Mouse (Mus musculus): ENCODE results near the gene Lcat. TPM values are rescaled to one million over a fixed set of nuclear protein-coding genes. Genes with fewer than 3 reads are reported as not detected.
"Not testable (repeated sequence)": the region's sequence is repeated elsewhere in the genome, so short reads cannot be mapped to it uniquely, and the experiment has no call there.

Lcat gene
- 0.41 and 0.50 TPM in 2 replicates for polyA plus RNA-seq (2015; fragmentation: Nextera tagmentation; extraction: Ambion mirVana)

DNA sequence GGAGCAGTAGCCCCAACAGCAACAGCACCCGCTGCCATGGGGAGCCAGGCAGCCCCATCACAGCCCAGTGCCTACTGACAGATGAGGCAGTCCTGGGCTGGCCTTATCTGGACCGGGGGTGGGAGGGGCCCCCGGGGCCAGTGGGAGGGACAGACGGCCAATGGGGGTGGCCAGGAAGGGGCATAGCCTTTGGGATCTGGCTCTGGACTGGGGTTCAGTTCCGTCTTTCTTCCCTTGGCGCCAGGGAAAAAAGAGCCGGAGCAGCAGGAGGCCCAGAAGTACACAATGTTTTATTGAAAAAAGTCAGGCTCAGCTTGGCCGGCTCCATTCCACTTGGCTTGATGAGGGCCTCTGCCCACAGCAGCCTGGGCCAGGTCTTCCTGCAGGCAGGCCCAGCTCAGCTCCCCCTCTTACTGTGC, at the start of gene Lcat:
Gene Lcat (minus strand): TSS at position 62 of the 419 bp plus-strand sequence.
- Histone ChIP-seq H3K4me1 (peaks cover under 1% of the 10 kb centered on the region), H3K27me3 (no peaks in the 10 kb centered on the region), H3K9me3 (no peaks in the 10 kb centered on the region), H3K4me3 (no peak within 1 kb of the TSS), H3K36me3 (no peaks in the 10 kb centered on the region), H3K4me2 (replicated peaks) (no peak within 1 kb of the TSS), H3K27ac (replicated peaks) (no peak within 1 kb of the TSS), H3K9ac (replicated peaks) (no peak within 1 kb of the TSS)
- no peak; the same call in 1 of the 2 replicates for ATAC-seq (replicated peaks)
- 48% methylated on average over 8 of the region's 8 CpGs for WGBS

DNA sequence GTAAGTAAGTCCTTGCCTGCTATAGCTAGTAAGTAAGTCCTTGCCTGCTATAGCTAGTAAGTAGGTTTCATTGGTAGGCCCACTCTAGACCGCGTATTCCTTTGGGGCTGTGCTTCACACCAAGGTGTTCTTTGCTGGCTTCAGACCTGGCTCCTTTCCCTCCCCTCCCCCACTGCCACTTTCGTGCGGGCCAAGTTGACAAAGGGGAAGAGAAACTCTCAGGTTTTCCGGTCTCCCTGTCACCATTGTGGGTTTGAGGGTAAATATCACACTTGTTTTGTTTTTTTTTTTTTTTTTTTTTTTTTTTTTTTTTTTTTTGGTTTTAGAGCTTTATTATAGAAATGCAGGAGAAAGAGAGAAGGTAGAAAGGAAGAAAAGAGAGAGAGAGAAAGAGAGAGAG, 49.3 kb upstream of the Lcat start:
- Histone ChIP-seq H3K27ac (replicated peaks) (no peak overlapping the region), H3K4me3 (no peak overlapping the region), H3K36me3 (no peaks in the 10 kb centered on the region), H3K27me3 (no peaks in the 10 kb centered on the region), H3K4me2 (replicated peaks) (no peak overlapping the region), H3K4me1 (0 out of 2 replicates have a peak, but pooled peaks cover 3% of the 10 kb centered on the region), H3K9me3 (no peaks in the 10 kb centered on the region), H3K9ac (replicated peaks) (no peak overlapping the region)
- no peak for ATAC-seq (replicated peaks)
- WGBS, result 64% methylated on average over 5 of the region's 5 CpGs

GRCm38 (mm10) chr8:105991546-105991945, 48.4 kb upstream of the Lcat start:
- H3K27ac ChIP-seq (replicated peaks), result no peak overlapping the region
- H3K9me3 ChIP-seq, result no peaks in the 10 kb centered on the region
- no peak overlapping the region for H3K4me2 ChIP-seq (replicated peaks)
- no peaks in the 10 kb centered on the region for H3K36me3 ChIP-seq
- H3K9ac ChIP-seq (replicated peaks), result no peak overlapping the region
- H3K27me3 ChIP-seq, result no peaks in the 10 kb centered on the region
- no peak overlapping the region for H3K4me3 ChIP-seq
- H3K4me1 ChIP-seq, result 0 out of 2 replicates have a peak, but pooled peaks cover 3% of the 10 kb centered on the region
- WGBS, result 85% methylated on average over 2 of the region's 2 CpGs
- no peak for ATAC-seq (replicated peaks)

GRCm38 (mm10) chr8:105990856-105991387, 47.7 kb upstream of the Lcat start, which contains the start of gene Dus2:
Gene Dus2, plus strand, starts transcription at chr8:105991337.
- Histone ChIP-seq H3K4me2 (replicated peaks) (no peak within 1 kb of the TSS; the same call in 1 of the 2 replicates), H3K36me3 (no peaks in the 10 kb centered on the region), H3K4me1 (0 out of 2 replicates have a peak, but pooled peaks cover 3% of the 10 kb centered on the region), H3K27me3 (no peaks in the 10 kb centered on the region), H3K9me3 (no peaks in the 10 kb centered on the region), H3K27ac (replicated peaks) (no peak within 1 kb of the TSS), H3K9ac (replicated peaks) (no peak within 1 kb of the TSS), H3K4me3 (no peak within 1 kb of the TSS)
- 8% methylated on average over 15 of the region's 15 CpGs for WGBS
- ATAC-seq (replicated peaks), result peak; percentile 48; the same call in 1 of the 2 replicates

GRCm38 (mm10) chr8:105988546-105988945, 45.4 kb upstream of the Lcat start:
- no peak overlapping the region for H3K4me2 ChIP-seq (replicated peaks)
- 0 out of 2 replicates have a peak, but pooled peaks cover 3% of the 10 kb centered on the region for H3K4me1 ChIP-seq
- H3K9me3 ChIP-seq, result no peaks in the 10 kb centered on the region
- no peaks in the 10 kb centered on the region for H3K27me3 ChIP-seq
- no peaks in the 10 kb centered on the region for H3K36me3 ChIP-seq
- 85% methylated on average over 11 of the region's 11 CpGs for WGBS
- H3K27ac ChIP-seq (replicated peaks), result no peak overlapping the region
- no peak for ATAC-seq (replicated peaks)
- H3K4me3 ChIP-seq, result no peak overlapping the region
- H3K9ac ChIP-seq (replicated peaks), result no peak overlapping the region

- not testable (repeated sequence) for H3K4me3 ChIP-seq; H3K27me3 ChIP-seq; H3K9me3 ChIP-seq; ATAC-seq (replicated peaks); H3K4me2 ChIP-seq (replicated peaks); H3K4me1 ChIP-seq; H3K36me3 ChIP-seq; H3K9ac ChIP-seq (replicated peaks); H3K27ac ChIP-seq (replicated peaks)
- 83% methylated on average over 11 of the region's 11 CpGs for WGBS
These were observed 40.2 kb upstream of the Lcat start for GRCm38 (mm10) chr8:105983406-105983805.

- Histone ChIP-seq H3K9ac (replicated peaks) (no peak overlapping the region), H3K27me3 (no peaks in the 10 kb centered on the region), H3K9me3 (no peaks in the 10 kb centered on the region), H3K4me1 (no peaks in the 10 kb centered on the region), H3K4me3 (no peak overlapping the region), H3K27ac (replicated peaks) (no peak overlapping the region), H3K36me3 (no peaks in the 10 kb centered on the region), H3K4me2 (replicated peaks) (no peak overlapping the region)
- WGBS, result 90% methylated on average over 1 of the region's 1 CpGs
- ATAC-seq (replicated peaks), result no peak
These were observed 38.0 kb upstream of the Lcat start for GRCm38 (mm10) chr8:105981146-105981545.

GRCm38 (mm10) chr8:105979325-105979724, 36.1 kb upstream of the Lcat start, which contains the start of gene Dpep3:
Gene Dpep3, minus strand, starts transcription at chr8:105979429.
- no peaks in the 10 kb centered on the region for H3K9me3 ChIP-seq
- WGBS, result 92% methylated on average over 15 of the region's 15 CpGs
- ATAC-seq (replicated peaks), result no peak
- no peak within 1 kb of the TSS for H3K4me3 ChIP-seq
- no peak within 1 kb of the TSS for H3K27ac ChIP-seq (replicated peaks)
- no peak within 1 kb of the TSS for H3K9ac ChIP-seq (replicated peaks)
- H3K36me3 ChIP-seq, result no peaks in the 10 kb centered on the region
- no peaks in the 10 kb centered on the region for H3K4me1 ChIP-seq
- no peak within 1 kb of the TSS for H3K4me2 ChIP-seq (replicated peaks)
- no peaks in the 10 kb centered on the region for H3K27me3 ChIP-seq

GRCm38 (mm10) chr8:105975363-105975762, 32.2 kb upstream of the Lcat start:
- no peaks in the 10 kb centered on the region for H3K9me3 ChIP-seq
- H3K27me3 ChIP-seq, result no peaks in the 10 kb centered on the region
- no peak overlapping the region for H3K4me2 ChIP-seq (replicated peaks)
- H3K27ac ChIP-seq (replicated peaks), result no peak overlapping the region
- no peak overlapping the region for H3K4me3 ChIP-seq
- H3K4me1 ChIP-seq, result no peaks in the 10 kb centered on the region
- H3K9ac ChIP-seq (replicated peaks), result no peak overlapping the region
- WGBS, result 61% methylated on average over 7 of the region's 7 CpGs
- H3K36me3 ChIP-seq, result no peaks in the 10 kb centered on the region
- ATAC-seq (replicated peaks), result no peak

DNA sequence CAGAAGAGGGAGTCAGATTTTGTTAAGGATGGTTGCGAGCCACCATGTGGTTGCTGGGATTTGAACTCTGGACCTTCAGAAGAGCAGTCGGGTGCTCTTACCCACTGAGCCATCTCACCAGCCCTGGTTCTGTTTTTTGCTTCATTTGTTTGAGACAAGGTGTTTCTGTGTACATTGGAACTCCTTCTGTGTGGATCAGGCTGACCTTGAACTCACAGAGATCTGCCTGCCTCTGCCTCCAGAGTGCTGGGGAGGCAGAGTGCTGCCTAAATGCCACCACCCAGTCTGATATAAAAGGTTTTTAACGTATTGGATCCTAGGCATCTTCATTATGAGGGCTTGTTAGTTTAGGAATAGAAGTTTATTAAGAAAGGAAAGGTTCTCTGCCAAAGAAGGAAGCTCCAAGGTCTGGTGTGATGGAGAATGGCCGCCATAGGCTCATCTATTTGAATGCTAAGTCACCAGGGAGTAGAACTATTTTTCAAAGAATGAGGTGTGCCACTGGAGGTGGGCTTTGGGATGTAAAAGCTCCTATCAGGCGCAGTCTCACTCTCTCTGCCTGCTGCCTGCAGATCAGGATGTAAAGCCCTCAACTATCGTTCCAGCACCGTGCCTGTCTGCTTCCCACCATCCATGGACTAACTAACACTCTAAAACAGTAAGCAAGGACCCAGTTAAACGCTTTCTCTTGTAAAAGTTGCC, 28.0 kb upstream of the Lcat start:
- ATAC-seq (replicated peaks), result no peak
- H3K4me2 ChIP-seq (replicated peaks), result no peak overlapping the region
- 75% methylated on average over 8 of the region's 8 CpGs for WGBS

GRCm38 (mm10) chr8:105969367-105969766, 26.2 kb upstream of the Lcat start:
- ATAC-seq (replicated peaks), result no peak
- Histone ChIP-seq H3K27me3 (peaks cover 24% of the 10 kb centered on the region), H3K4me2 (replicated peaks) (no peak overlapping the region), H3K9ac (replicated peaks) (no peak overlapping the region), H3K27ac (replicated peaks) (no peak overlapping the region), H3K4me3 (no peak overlapping the region), H3K4me1 (peaks cover 20% of the 10 kb centered on the region), H3K36me3 (no peaks in the 10 kb centered on the region), H3K9me3 (no peaks in the 10 kb centered on the region)
- 69% methylated on average over 1 of the region's 1 CpGs for WGBS

More for the DNA sequence above, 28.0 kb upstream of the Lcat start:
- Histone ChIP-seq H3K9ac (replicated peaks) (no peak overlapping the region), H3K27ac (replicated peaks) (no peak overlapping the region), H3K9me3 (no peaks in the 10 kb centered on the region), H3K27me3 (peaks cover 16% of the 10 kb centered on the region; the same call in 1 of the 2 replicates), H3K4me1 (peaks cover 10% of the 10 kb centered on the region), H3K36me3 (no peaks in the 10 kb centered on the region), H3K4me3 (no peak overlapping the region)

DNA sequence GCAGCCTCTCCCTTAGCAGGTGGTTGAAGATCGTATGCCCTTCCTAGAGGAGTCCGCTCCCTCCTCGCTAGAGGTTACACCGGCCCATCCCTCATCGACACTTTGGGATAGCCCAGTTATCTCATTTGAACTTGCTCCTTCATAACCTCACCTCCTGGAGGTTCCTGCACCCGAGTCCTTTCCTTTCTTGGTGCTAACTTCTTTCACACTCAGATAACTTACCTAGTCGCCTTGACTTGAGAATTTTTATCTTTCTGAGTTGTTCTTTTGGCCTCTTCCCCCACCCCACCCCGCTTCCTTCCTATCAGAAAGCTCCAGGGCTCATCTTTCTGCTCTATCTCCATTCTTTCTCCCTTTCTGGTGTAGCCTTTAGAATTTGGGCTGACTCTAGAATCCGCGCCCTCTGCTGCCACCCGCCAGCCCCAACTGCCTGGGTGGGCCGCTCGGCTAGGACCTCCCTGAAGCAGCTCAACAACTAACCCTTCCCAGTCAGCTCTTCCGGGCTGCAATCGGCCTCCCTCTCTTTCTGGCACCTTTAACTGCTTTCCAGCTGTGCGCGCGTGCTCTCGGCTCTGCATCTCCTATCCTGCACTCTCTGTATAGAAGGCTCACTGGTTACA, 23.6 kb upstream of the Lcat start:
- H3K4me3 ChIP-seq, result no peak overlapping the region; the same call in 1 of the 2 replicates
- no peak overlapping the region for H3K27ac ChIP-seq (replicated peaks)
- H3K27me3 ChIP-seq, result peaks cover 25% of the 10 kb centered on the region
- peak overlapping the region; percentile 62; the same call in 1 of the 2 replicates for H3K4me2 ChIP-seq (replicated peaks)
- peaks cover 20% of the 10 kb centered on the region for H3K4me1 ChIP-seq
- H3K9ac ChIP-seq (replicated peaks), result no peak overlapping the region
- WGBS, result 7% methylated on average over 19 of the region's 19 CpGs
- H3K9me3 ChIP-seq, result no peaks in the 10 kb centered on the region
- ATAC-seq (replicated peaks), result no peak
- H3K36me3 ChIP-seq, result no peaks in the 10 kb centered on the region
